Mouse (Mus musculus): ENCODE measurements at regions not wholly inside any gene's neighbourhood (a gene's known extent, or its start where the extent isn't known, plus 50 kb on each side); places are given as distances from the start of the nearest gene placed in this dataset.

DNA sequence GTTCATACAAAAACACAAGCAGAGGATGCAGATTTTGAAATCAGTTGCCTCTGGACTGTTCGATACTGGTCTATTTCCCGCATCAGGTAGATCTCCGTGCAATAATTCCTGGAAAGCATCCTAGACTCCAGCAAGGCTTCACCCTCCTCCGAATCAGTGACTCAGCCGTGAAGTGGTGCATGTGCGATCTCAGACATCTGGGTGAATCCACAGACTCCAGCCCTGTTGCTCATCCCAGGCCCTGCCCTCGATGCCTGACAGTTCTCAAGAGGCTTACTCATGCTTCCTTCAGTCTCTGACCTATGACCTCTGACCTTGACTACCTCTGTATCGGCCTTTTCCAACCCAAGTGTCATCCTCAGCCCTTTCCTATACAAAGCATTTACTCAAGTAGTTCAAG lies 68.1 kb upstream of the Ankrd55 start:
- DNase-seq (ENCODE audit: extremely low spot score), result no peak

DNA sequence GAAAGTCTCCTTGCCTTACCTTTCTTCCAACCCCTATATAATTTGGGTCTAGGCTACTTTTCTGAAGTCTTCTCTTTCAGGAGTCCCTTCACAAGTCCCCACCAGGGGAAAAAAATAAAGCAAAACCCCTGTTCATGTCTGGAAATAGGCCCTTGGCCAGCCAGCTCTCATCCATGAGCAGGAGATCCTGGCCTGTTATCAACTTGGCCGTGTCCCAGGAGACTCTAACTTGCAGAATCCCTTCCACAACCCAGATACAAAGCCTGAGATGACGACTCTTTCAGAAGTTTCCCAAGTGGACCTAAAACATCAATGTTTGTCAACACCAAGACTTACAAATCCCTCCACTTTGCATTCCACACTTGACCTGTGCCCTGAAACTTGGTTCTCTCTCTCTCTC lies 64.6 kb upstream of the Ankrd55 start:
- no peak for DNase-seq (ENCODE audit: extremely low spot score)

DNA sequence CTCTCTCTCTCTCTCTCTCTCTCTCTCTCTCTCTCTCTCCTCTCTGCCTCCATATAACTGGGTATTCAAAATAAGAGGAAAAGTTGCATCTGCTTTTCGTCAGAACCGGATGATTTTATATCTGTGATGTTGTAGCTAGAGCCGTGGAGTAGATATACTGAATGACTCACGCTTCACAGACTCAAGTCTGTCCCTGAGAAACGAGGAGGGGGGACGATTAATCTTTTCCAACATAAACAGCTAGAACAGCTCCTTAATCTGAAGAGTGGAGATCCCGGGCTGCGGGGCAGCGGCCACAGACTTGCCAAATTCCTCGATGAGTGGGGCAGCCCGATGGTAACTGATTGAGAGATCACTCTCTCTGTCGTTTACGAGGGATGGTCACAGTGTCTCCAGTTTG lies 60.5 kb upstream of the Ankrd55 start:
- DNase-seq (ENCODE audit: extremely low spot score), result no peak

DNA sequence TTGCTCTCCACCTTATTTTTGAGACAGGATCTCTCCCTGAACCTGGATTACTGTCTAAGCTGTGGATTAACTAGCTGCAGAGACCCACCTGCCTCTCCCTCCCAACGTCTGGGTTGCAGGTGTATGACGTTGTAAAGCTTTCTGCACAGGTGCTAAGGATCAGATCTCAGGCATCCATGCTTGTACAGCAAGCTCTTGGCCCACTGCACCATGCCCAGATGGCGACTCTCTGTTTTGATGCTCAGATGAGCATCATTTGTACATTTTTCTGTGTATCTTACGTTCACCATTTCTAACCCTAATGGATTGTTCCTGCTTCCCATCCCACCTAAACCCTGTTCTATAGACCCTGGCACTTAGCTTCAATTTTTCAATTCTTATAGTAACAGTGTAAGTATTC lies 59.4 kb upstream of the Ankrd55 start:
- DNase-seq (ENCODE audit: extremely low spot score), result no peak

DNA sequence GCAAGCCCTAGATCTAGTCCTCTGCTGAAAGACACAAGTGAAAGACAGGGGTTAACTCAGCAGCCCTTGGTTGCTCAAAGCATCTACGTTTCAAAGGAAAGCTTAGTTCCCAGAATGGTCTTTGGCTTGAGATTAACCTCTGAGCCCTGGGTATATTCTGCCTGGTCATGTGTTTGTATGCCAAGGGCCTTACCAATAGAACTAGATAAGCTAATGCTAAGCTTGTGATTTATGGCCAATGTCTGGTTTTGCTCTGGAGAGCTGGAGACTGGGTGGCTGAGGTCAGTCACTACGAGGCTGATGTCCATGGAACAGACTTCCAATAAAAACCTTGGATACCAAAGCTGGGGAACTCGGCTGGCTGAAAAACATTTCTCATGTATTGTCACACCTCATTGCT lies 58.1 kb upstream of the Ankrd55 start:
- no peak for DNase-seq (ENCODE audit: extremely low spot score)

DNA sequence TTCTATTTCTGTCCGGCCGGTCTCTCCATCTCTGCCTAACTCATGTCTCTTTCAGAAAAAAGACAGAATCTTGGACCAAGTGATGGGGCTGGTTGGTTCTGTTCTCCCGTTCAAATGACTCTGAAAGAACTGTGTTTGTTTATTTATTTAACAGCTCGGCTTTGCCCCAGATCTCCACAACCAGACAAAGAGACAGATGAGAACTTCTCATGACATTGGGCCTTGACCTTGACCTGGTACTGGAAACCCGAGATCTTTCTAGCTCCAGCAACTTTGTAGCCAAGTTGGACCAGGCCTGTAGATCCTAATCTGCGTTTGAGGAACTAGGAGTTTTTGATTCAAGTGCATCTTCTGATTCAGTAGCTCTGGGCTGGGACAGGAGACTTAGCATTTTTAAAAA lies 53.6 kb upstream of the Ankrd55 start:
- DNase-seq (ENCODE audit: extremely low spot score), result no peak

DNA sequence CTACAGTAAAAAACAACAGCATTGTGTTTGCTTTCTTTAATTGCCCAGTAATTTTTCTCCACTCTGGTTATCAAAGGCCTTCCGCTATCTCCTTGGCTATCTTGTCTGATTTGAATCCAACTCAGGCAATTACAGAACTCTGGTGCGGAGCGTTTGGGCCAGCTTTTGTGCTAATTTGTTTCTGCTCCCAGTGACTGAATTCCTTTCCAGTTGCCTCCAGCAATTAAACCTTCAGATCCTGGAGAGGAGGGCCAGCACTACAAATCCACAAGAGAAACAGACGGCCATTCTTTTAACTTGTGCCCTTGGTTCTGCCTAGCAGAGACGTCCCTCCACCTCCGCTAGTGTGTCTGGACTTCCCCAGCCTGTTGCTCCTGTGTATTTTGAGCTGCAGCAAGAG lies 51.3 kb upstream of the Ankrd55 start:
- no peak for DNase-seq (ENCODE audit: extremely low spot score)

DNA sequence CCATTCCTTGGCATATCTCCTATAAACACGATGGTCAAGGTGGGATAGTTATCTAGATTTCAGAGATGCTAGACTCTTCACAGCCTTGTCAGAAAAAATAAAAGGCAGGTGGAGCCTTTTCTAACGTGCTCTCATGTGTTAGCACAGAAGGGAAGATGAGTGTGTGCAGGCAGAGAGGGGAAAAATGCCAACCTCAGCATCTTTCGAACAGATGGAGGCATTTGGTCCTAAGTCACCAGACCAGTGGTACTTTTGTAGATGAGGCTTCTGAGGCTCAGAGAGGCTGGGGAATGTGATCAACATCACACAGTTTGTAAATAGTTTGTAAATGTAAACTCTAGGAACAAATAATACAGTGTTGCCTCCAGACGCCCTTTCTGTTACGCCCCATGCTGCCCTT lies 50.9 kb upstream of the Ankrd55 start:
- DNase-seq (ENCODE audit: extremely low spot score), result no peak

DNA sequence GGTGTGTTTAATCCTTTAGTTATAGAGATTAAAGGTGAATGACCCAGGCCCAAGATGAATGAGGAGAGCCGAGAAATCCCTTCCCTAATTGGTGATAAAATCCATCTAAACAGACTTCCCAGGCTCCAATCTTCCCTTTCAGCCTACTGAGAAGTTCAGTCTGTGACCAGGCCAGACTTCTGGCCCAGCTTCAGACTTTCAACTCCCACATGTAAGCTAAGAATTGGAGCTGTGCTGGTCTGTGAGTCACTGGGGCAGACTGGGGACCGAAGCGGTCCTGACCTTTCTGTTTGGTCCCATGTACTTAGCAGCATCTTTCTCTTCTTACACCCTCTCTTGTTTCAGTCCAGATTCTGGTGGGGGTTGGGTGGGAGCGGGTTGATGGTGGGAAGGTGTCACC lies 50.3 kb upstream of the Ankrd55 start:
- no peak for DNase-seq (ENCODE audit: extremely low spot score)
